Mouse (Mus musculus) lung, embryonic 16.5 days (tissue): ENCODE measurements around the gene Avil. TPM values are rescaled to one million over a fixed set of nuclear protein-coding genes. Genes with fewer than 3 reads are reported as not detected.
A peak's percentile ranks its signal among the peaks of the same experiment; 100 is the strongest.

ENCODE experiments used
- ATAC-seq: fragments of 200-750 bp; cut with Nextera tagmentation; 2 replicates; pipeline ENCODE4 v1.8.0; 2017; ENCODE audit warnings: low read depth, mild to moderate bottlenecking, moderate library complexity
- H3K27ac ChIP-seq: fragments of 300-500 bp; sonication (generic); 2 replicates; pipeline ENCODE4 v1.5.1; 2014; ENCODE audit warnings: mild to moderate bottlenecking, control low read depth, low read length
- H3K27me3 ChIP-seq: fragments of 300-500 bp; sonication (generic); 2 replicates; pipeline ENCODE4 v1.6.1; 2014; ENCODE audit warnings: low read depth, low read length, mixed read lengths; ENCODE audit not compliant: control insufficient read depth, insufficient read depth
- H3K36me3 ChIP-seq: fragments of 300-500 bp; sonication (generic); 2 replicates; pipeline ENCODE4 v1.6.1; 2014; ENCODE audit warnings: low read length; ENCODE audit not compliant: control insufficient read depth, insufficient read depth
- H3K4me1 ChIP-seq: fragments of 300-500 bp; sonication (generic); replicated peaks from 2 replicates; pipeline ENCODE4 v1.6.1; 2014; ENCODE audit warnings: low read length, mixed read lengths; ENCODE audit not compliant: control insufficient read depth, insufficient read depth
- H3K4me2 ChIP-seq: fragments of 300-500 bp; sonication (generic); 2 replicates; pipeline ENCODE4 v1.6.1; 2014; ENCODE audit warnings: low read depth, low read length, control low read depth
- H3K4me3 ChIP-seq: fragments of 300-500 bp; sonication (generic); 2 replicates; pipeline ENCODE4 v1.5.1; 2014; ENCODE audit warnings: mild to moderate bottlenecking, low read length, control low read depth
- H3K9ac ChIP-seq: fragments of 300-500 bp; sonication (generic); 2 replicates; pipeline ENCODE4 v1.6.1; 2014; ENCODE audit warnings: low read length, control low read depth
- H3K9me3 ChIP-seq: fragments of 300-500 bp; sonication (generic); 2 replicates; pipeline ENCODE4 v1.6.1; 2016; ENCODE audit warnings: low read length; ENCODE audit not compliant: control insufficient read depth
- WGBS: fragments of 180-500 bp; shearing (Covaris S2); extraction: QIAGEN DNeasy Blood & Tissue Kit; methylation state at CpG from one replicate; pipeline ENCODE4 v1.1.7; 2014; 5-methylcytosine and 5-hydroxymethylcytosine counted together
- polyA plus RNA-seq: library from polyadenylated mRNA; unstranded; fragments of >200 nt; fragmentation: Nextera tagmentation; extraction: Ambion mirVana; gene quantifications from 2 replicates; pipeline ENCODE4 v1.2.1, GENCODE M21; 2015

Avil gene
- polyA plus RNA-seq, 1 experiment from 2014 or later, result 0.20 TPM

DNA sequence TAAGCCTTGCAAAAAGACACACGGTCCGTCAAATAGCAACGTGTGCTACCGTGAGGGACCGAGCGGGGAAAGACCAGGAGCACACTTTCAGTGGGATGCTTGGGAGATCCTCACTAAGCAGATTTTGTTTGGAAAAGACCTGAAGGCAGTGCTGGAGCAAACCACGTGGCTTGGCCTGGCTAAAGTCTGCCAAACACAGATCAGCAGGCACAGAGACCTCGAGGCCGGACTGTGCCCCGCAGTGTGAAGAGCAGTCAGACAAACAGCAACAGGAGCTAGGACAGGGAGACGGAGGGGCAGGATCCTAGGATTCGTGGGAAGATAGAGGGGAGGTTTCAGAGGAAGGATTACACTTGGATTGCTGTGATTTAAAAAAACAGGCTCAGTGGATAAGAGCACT is 35.8 kb downstream of the Avil start:
- H3K36me3 ChIP-seq, result no peaks in the 10 kb centered on the region

DNA sequence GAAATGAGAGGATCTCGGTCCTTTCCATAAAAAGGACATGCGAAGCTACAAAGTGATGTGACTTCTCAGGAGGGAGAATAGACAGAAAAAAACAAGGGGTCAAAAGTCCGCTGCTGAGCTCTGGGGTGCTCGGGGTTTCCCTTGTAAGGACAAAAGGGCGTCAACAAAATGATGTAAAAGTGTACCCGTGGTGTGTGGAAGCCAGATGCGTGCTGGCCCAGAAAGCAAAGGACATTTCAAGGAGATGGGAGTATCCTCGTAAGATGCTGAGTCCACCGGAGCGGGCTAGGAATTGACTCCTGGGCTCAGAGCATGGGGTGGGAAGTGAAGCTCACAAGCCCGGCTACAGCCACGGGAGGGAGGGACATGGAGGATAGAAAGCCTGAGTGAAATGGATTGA is 37.1 kb downstream of the Avil start:
- peaks cover 6% of the 10 kb centered on the region for H3K4me1 ChIP-seq
- no peaks in the 10 kb centered on the region for H3K9me3 ChIP-seq
- 76% methylated on average over 12 of the region's 12 CpGs for WGBS
- H3K4me3 ChIP-seq, result no peak overlapping the region
- H3K27ac ChIP-seq, result no peak overlapping the region
- no peak overlapping the region for H3K9ac ChIP-seq
- H3K36me3 ChIP-seq, result no peaks in the 10 kb centered on the region
- H3K4me2 ChIP-seq, result no peak overlapping the region
- H3K27me3 ChIP-seq, result no peaks in the 10 kb centered on the region; the same call in 1 of the 2 replicates
- no peak for ATAC-seq

More for the DNA sequence above, 35.8 kb downstream of the Avil start:
- 74% methylated on average over 12 of the region's 12 CpGs for WGBS
- H3K27me3 ChIP-seq, result no peaks in the 10 kb centered on the region; the same call in 1 of the 2 replicates
- no peak overlapping the region for H3K4me3 ChIP-seq
- 0 out of 2 replicates have a peak, but pooled peaks cover 2% of the 10 kb centered on the region for H3K4me1 ChIP-seq
- no peak overlapping the region for H3K4me2 ChIP-seq
- ATAC-seq, result no peak
- no peak overlapping the region for H3K27ac ChIP-seq
- H3K9ac ChIP-seq, result no peak overlapping the region
- H3K9me3 ChIP-seq, result no peaks in the 10 kb centered on the region

DNA sequence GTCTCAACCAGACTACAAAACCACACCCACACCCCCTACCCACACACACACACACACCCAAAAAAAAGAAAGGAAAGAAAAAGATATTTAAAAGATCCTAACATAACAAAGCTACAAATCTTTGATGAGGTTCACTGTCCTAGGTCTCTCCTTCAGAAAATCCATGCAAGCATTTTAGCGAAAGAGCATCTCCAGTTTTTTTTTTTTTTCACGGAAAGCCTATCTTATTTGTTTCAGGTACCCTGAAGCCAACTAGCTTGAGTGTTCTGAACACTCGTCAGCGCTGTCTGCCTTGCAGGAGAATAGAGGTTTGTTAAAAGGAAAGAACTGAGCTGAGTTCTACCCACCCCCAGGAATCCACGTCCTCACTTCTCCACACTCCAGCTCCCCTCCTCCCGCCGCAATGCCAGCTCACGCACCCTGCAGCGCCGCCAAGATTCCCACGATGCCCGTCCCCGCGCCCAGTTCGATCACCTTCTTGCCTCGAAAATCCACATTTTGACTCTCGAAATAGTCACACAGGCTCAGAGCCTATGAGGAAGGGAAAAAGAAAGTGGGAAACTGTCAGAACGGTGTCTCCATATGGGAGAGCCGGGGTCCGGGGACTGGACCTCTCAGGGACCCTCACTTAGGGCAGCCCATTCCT is 40.2 kb downstream of the Avil start:
- H3K27ac ChIP-seq, result no peak overlapping the region
- WGBS, result under 1% methylated on average over 20 of the region's 20 CpGs
- ATAC-seq, result peak; percentile 17; the same call in 1 of the 2 replicates

DNA sequence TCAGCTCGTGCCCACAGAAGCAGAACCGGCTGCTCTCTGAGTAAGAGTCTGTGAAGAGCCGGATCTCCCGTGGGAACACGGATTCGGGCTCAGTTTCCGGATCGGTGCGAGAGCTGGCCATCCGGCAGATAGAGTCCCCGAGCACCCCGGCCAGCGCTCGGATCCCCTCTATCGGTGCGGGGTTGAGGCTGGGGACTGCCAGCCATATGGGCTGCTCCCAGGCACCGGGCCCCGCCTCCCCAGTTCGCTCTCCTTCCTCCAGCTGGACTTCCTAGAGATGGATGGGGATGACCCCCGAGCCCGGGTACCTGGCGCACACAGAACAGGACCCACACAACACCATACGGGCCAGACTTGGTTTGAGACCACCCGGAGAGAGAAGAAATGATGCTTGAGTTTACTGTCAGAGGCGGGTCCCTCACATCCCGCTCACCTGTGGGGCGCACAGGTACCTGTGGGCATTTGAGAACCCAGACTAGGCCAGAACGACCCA is 40.8 kb downstream of the Avil start, which contains the start of the genes Mettl1 and Eef1akmt3:
TSS of gene Mettl1 (plus strand) at position 141 of the 493 bp plus-strand sequence.
TSS of gene Eef1akmt3 (minus strand) at position 240 of the 493 bp plus-strand sequence.
- Histone ChIP-seq H3K9me3 (no peaks in the 10 kb centered on the region), H3K27ac (peak within 1 kb of the TSS; percentile 62; the same call in 1 of the 2 replicates), H3K9ac (peak within 1 kb of the TSS; percentile 69), H3K36me3 (peaks cover 1% of the 10 kb centered on the region; the same call in 1 of the 2 replicates), H3K27me3 (no peaks in the 10 kb centered on the region; the same call in 1 of the 2 replicates), H3K4me2 (peak within 1 kb of the TSS; percentile 84), H3K4me3 (peak within 1 kb of the TSS; percentile 90), H3K4me1 (peaks cover 10% of the 10 kb centered on the region)
- under 1% methylated on average over 28 of the region's 28 CpGs for WGBS
- peak; percentile 70 for ATAC-seq

More for the DNA sequence above, 40.2 kb downstream of the Avil start:
- no peaks in the 10 kb centered on the region; the same call in 1 of the 2 replicates for H3K27me3 ChIP-seq
- peak overlapping the region; percentile 90 for H3K4me3 ChIP-seq
- H3K9ac ChIP-seq, result peak overlapping the region; percentile 69
- H3K36me3 ChIP-seq, result no peaks in the 10 kb centered on the region; the same call in 1 of the 2 replicates
- peaks cover 10% of the 10 kb centered on the region for H3K4me1 ChIP-seq
- H3K9me3 ChIP-seq, result no peaks in the 10 kb centered on the region
- H3K4me2 ChIP-seq, result peak overlapping the region; percentile 84

DNA sequence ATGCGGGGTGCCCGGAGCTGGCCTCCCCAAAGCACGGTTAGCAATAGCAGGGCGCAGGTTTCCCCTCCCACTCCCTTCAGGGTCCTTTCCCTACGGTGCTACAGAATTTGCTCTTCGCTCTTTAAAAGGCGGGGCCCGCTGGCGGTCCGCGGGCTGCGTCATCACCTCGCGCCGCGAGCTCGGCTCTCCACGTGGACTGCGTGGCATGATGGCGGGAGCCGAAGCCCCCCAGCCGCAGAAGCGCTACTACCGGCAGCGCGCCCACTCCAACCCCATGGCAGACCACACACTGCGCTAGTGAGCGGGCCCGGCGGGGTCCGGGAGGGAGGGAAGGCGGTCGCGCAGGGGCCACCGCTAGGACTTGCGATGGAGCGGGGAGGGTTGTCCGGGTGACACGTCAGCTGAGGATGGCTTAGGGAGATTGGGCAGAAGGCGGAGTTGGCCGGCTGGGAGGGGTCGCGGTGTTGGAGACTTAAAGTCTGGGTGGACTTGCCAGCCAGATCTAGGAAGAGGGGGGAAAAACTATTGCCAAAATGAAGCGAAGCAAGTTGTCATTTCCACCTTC is 41.3 kb downstream of the Avil start:
- H3K36me3 ChIP-seq, result peaks cover 2% of the 10 kb centered on the region; the same call in 1 of the 2 replicates
- peak overlapping the region; percentile 69 for H3K9ac ChIP-seq
- peak; percentile 91 for ATAC-seq
- under 1% methylated on average over 44 of the region's 44 CpGs for WGBS
- peaks cover 10% of the 10 kb centered on the region for H3K4me1 ChIP-seq
- peak overlapping the region; percentile 90 for H3K4me3 ChIP-seq
- H3K4me2 ChIP-seq, result peak overlapping the region; percentile 84
- no peaks in the 10 kb centered on the region for H3K9me3 ChIP-seq
- H3K27me3 ChIP-seq, result no peaks in the 10 kb centered on the region; the same call in 1 of the 2 replicates
- H3K27ac ChIP-seq, result peak overlapping the region; percentile 62; the same call in 1 of the 2 replicates

DNA sequence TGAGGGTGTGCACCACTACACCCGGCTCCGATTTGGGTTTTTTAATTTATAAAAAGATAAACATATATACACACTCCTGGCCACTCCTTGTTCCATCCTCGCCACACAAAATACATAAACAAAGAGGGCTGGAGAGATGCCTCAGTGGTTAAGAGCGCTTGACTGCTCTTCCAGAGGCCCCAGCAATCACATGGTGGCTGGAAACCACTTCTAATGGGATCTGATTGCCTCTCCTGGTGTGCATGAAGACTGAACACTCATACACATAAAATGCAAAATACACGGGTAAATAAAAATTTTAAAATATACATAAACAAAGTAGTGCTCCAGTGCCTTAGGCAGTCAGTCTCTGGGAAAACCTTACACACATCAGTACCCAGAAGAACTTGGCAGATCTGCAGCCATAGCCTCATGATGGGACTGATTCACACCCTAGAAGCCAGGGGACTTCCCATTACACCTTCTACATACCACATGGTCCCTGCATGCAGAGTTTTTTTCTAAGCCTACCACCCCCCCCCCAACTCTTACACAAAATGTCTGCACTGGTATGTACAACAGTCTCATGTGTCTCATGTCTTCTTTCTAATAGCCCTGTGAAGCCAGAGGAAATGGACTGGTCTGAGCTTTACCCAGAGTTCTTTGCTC is 42.1 kb downstream of the Avil start:
- H3K9ac ChIP-seq, result peak overlapping the region; percentile 69
- no peak for ATAC-seq
- no peaks in the 10 kb centered on the region for H3K9me3 ChIP-seq
- H3K36me3 ChIP-seq, result peaks cover 2% of the 10 kb centered on the region; the same call in 1 of the 2 replicates
- H3K4me1 ChIP-seq, result peaks cover 10% of the 10 kb centered on the region
- H3K4me2 ChIP-seq, result peak overlapping the region; percentile 84
- peak overlapping the region; percentile 62; the same call in 1 of the 2 replicates for H3K27ac ChIP-seq
- peak overlapping the region; percentile 90 for H3K4me3 ChIP-seq
- WGBS, result 4% methylated on average over 5 of the region's 5 CpGs
- peaks cover 3% of the 10 kb centered on the region for H3K27me3 ChIP-seq

DNA sequence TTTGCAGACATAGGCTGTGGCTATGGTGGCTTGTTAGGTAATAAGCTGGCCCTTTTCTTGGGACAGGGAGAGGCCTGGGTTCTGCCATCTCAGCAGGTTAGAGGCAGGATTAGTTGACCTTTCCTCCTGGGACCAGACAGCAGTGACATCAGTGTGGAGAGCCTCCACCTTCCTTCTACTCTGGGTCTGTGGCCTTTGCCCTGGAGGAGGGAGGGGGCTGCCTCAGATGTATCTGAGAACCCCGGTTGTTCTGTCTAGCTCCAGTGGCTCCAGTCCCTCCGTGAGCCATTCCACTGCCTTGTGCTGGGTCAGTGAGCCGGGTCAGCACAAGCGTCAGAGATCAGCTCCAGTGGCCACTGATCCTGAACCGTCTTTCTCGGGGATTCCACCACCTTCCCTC is 42.7 kb downstream of the Avil start:
- Histone ChIP-seq H3K27me3 (peaks cover 9% of the 10 kb centered on the region), H3K4me2 (no peak overlapping the region; the same call in 1 of the 2 replicates), H3K9me3 (no peaks in the 10 kb centered on the region), H3K36me3 (peaks cover 2% of the 10 kb centered on the region; the same call in 1 of the 2 replicates), H3K4me1 (peaks cover 10% of the 10 kb centered on the region), H3K4me3 (no peak overlapping the region), H3K27ac (no peak overlapping the region), H3K9ac (no peak overlapping the region)
- no peak for ATAC-seq
- 90% methylated on average over 6 of the region's 6 CpGs for WGBS

DNA sequence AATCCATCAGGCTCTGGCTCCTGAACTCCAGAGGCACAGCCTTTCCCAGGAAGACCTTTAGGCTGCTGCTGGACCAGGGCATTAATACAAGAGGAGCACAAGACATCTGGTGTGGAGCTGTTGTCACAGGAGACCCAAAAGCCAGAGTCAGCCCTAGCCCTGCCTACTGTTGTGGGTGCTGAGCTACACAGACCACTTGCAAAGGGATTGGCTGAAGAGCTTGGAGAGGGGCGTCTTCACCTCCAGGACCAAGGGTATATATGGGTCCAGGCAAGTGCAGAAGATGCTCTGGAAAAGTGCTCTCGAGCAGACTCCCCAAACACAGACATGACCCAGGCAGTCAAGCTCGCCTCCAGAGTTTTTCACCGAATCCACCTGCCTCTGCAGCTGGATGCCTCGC is 47.4 kb downstream of the Avil start, which contains the start of gene Cyp27b1:
TSS of gene Cyp27b1 (plus strand) at position 297 of the 400 bp plus-strand sequence.
- Histone ChIP-seq H3K4me1 (peaks cover 3% of the 10 kb centered on the region), H3K36me3 (peaks cover 2% of the 10 kb centered on the region; the same call in 1 of the 2 replicates), H3K27me3 (peaks cover 46% of the 10 kb centered on the region), H3K4me3 (peak within 1 kb of the TSS; percentile 21), H3K9me3 (no peaks in the 10 kb centered on the region), H3K27ac (no peak within 1 kb of the TSS), H3K4me2 (peak within 1 kb of the TSS; percentile 34), H3K9ac (no peak within 1 kb of the TSS)
- WGBS, result 32% methylated on average over 5 of the region's 5 CpGs
- no peak for ATAC-seq
